Mouse (Mus musculus): ENCODE measurements at regions not wholly inside any gene's neighbourhood (a gene's known extent, or its start where the extent isn't known, plus 50 kb on each side); places are given as distances from the start of the nearest gene placed in this dataset.
"Not testable (repeated sequence)": the region's sequence is repeated elsewhere in the genome, so short reads cannot be mapped to it uniquely, and the experiment has no call there.

DNA sequence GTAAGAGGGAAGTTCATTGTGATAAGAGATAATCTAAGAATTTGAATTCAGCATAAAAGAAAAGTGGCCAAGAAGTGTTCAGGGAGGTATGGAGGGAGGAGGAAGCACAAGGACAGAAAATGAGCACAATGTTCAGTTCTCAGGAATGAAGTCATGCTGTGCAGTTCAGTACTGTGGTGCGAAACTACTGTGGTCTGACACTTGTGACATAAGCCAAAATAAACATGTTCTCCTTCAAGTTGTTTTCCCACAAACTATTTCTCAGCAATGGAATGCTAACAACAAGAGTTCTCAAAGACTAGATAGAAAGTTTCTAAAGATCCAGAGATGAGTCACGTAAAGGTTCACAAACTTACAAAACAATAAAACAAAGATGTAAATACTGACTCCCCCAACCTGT is 531.3 kb downstream of the Cypt12 start:
- no peak overlapping the region for H3K4me3 ChIP-seq (ENCODE audit: low read depth, low read length)
- no peaks in the 10 kb centered on the region for H3K36me3 ChIP-seq (replicated peaks)
- DNase-seq (ENCODE audit: low spot score) (no peak), ATAC-seq (ENCODE audit: extremely low read depth, insufficient number of reproducible peaks, low FRiP score, poor library complexity, severe bottlenecking) (no peak)
- H3K4me1 ChIP-seq (ENCODE audit: insufficient read depth, low read depth, low read length): no peaks in the 10 kb centered on the region
- no peaks in the 10 kb centered on the region for H3K9me3 ChIP-seq (replicated peaks)
- H3K27me3 ChIP-seq (ENCODE audit: insufficient read depth, low read length): no peaks in the 10 kb centered on the region
- TF ChIP-seq POLR2AphosphoS5 (IDR thresholded peaks at IDR 0.05; ENCODE audit: insufficient replicate concordance, low read depth, low read length): no peak

- no peaks in the 10 kb centered on the region for H3K9me3 ChIP-seq (replicated peaks)
- no peak for ATAC-seq (ENCODE audit: extremely low read depth, insufficient number of reproducible peaks, low FRiP score, poor library complexity, severe bottlenecking)
- no peaks in the 10 kb centered on the region for H3K27me3 ChIP-seq (ENCODE audit: insufficient read depth, low read length)
- TF ChIP-seq GATA1 (IDR thresholded peaks at IDR 0.05; ENCODE audit: borderline replicate concordance, low read length) (no peak), POLR2AphosphoS5 (IDR thresholded peaks at IDR 0.05; ENCODE audit: insufficient replicate concordance, low read depth, low read length) (no peak), GATA2 (IDR thresholded peaks at IDR 0.05; ENCODE audit: borderline replicate concordance, low read depth, low read length) (no peak), CTCF (IDR thresholded peaks at IDR 0.05; ENCODE audit: low read depth, low read length) (no peak), TAL1 (conservative IDR thresholded peaks at IDR 0.05; ENCODE audit: low read depth, low read length) (no peak)
- DNase-seq (ENCODE audit: low spot score): no peak
- H3K4me1 ChIP-seq (ENCODE audit: insufficient read depth, low read depth, low read length): no peaks in the 10 kb centered on the region
- no peaks in the 10 kb centered on the region for H3K36me3 ChIP-seq (replicated peaks)
- H3K4me3 ChIP-seq (ENCODE audit: low read depth, low read length): no peak overlapping the region
Observed at GRCm38 (mm10) chr3:18482006-18482405, 533.8 kb downstream of the Cypt12 start.

DNA sequence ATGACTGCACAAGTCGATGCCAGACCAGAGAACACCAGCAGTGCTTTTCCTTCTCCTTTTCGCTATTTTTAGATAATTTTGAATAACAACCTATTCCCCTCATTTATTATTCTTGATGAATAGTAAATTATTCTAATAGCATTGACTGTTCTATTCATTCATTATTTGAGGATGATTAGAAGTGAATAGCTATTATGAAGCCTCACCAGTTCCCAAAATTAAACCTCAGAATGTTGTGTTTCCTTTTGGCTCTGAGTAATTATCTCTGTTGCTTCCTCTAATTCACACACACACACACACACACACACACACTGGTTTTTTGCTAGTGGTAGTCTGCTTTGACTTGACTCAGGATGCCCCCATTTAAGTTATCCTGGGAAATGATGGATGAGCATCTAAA is 540.7 kb downstream of the Cypt12 start:
- H3K36me3 ChIP-seq (replicated peaks): no peaks in the 10 kb centered on the region
- H3K4me1 ChIP-seq (ENCODE audit: insufficient read depth, low read depth, low read length): no peaks in the 10 kb centered on the region
- DNase-seq (ENCODE audit: low spot score): no peak
- H3K9me3 ChIP-seq (replicated peaks): no peaks in the 10 kb centered on the region
- no peak overlapping the region for H3K4me3 ChIP-seq (ENCODE audit: low read depth, low read length)
- ATAC-seq (ENCODE audit: extremely low read depth, insufficient number of reproducible peaks, low FRiP score, poor library complexity, severe bottlenecking): no peak
- TF ChIP-seq TAL1 (conservative IDR thresholded peaks at IDR 0.05; ENCODE audit: low read depth, low read length) (no peak), GATA1 (IDR thresholded peaks at IDR 0.05; ENCODE audit: borderline replicate concordance, low read length) (no peak), POLR2AphosphoS5 (IDR thresholded peaks at IDR 0.05; ENCODE audit: insufficient replicate concordance, low read depth, low read length) (no peak), CTCF (IDR thresholded peaks at IDR 0.05; ENCODE audit: low read depth, low read length) (no peak), GATA2 (IDR thresholded peaks at IDR 0.05; ENCODE audit: borderline replicate concordance, low read depth, low read length) (no peak)
- H3K27me3 ChIP-seq (ENCODE audit: insufficient read depth, low read length): no peaks in the 10 kb centered on the region

DNA sequence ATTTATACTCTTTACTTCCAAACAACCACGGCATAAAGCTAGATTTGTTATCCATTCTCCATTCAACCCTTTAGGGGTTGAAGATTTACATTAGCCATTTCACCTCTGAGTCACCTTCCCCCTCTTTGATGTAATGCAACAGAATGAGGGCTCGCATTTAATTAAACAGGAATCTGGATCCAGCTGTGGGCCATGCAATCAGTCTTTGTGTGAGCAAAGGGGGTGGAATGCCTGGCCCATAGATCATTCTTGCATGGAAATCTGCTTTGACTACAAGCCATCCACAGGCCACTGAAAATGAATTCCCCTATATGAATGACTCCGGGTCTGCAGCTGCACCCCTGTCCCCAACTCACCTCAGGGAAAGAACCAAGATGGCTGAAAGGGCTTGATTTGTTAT is 574.4 kb downstream of the Cypt12 start:
- Histone ChIP-seq H3K36me3 (replicated peaks) (no peaks in the 10 kb centered on the region), H3K27me3 (ENCODE audit: insufficient read depth, low read length) (no peaks in the 10 kb centered on the region), H3K9me3 (replicated peaks) (no peaks in the 10 kb centered on the region), H3K4me1 (ENCODE audit: insufficient read depth, low read depth, low read length) (no peaks in the 10 kb centered on the region), H3K4me3 (ENCODE audit: low read depth, low read length) (no peak overlapping the region)
- no peak for ATAC-seq (ENCODE audit: extremely low read depth, insufficient number of reproducible peaks, low FRiP score, poor library complexity, severe bottlenecking)
- TF ChIP-seq CTCF (IDR thresholded peaks at IDR 0.05; ENCODE audit: low read depth, low read length) (no peak), GATA2 (IDR thresholded peaks at IDR 0.05; ENCODE audit: borderline replicate concordance, low read depth, low read length) (no peak), POLR2AphosphoS5 (IDR thresholded peaks at IDR 0.05; ENCODE audit: insufficient replicate concordance, low read depth, low read length) (no peak), GATA1 (IDR thresholded peaks at IDR 0.05; ENCODE audit: borderline replicate concordance, low read length) (no peak), TAL1 (conservative IDR thresholded peaks at IDR 0.05; ENCODE audit: low read depth, low read length) (no peak)
- no peak for DNase-seq (ENCODE audit: low spot score)

GRCm38 (mm10) chr3:18524011-18524410 is 575.8 kb downstream of the Cypt12 start:
- Histone ChIP-seq H3K9me3 (replicated peaks) (no peaks in the 10 kb centered on the region), H3K27me3 (ENCODE audit: insufficient read depth, low read length) (no peaks in the 10 kb centered on the region), H3K4me1 (ENCODE audit: insufficient read depth, low read depth, low read length) (no peaks in the 10 kb centered on the region), H3K4me3 (ENCODE audit: low read depth, low read length) (no peak overlapping the region), H3K36me3 (replicated peaks) (no peaks in the 10 kb centered on the region)
- DNase-seq (ENCODE audit: low spot score): no peak
- no peak for ATAC-seq (ENCODE audit: extremely low read depth, insufficient number of reproducible peaks, low FRiP score, poor library complexity, severe bottlenecking)
- TF ChIP-seq GATA2 (IDR thresholded peaks at IDR 0.05; ENCODE audit: borderline replicate concordance, low read depth, low read length): no peak
- TF ChIP-seq GATA1 (IDR thresholded peaks at IDR 0.05; ENCODE audit: borderline replicate concordance, low read length): no peak
- no peak for TF ChIP-seq TAL1 (conservative IDR thresholded peaks at IDR 0.05; ENCODE audit: low read depth, low read length)
- TF ChIP-seq POLR2AphosphoS5 (IDR thresholded peaks at IDR 0.05; ENCODE audit: insufficient replicate concordance, low read depth, low read length): no peak
- no peak for TF ChIP-seq CTCF (IDR thresholded peaks at IDR 0.05; ENCODE audit: low read depth, low read length)

DNA sequence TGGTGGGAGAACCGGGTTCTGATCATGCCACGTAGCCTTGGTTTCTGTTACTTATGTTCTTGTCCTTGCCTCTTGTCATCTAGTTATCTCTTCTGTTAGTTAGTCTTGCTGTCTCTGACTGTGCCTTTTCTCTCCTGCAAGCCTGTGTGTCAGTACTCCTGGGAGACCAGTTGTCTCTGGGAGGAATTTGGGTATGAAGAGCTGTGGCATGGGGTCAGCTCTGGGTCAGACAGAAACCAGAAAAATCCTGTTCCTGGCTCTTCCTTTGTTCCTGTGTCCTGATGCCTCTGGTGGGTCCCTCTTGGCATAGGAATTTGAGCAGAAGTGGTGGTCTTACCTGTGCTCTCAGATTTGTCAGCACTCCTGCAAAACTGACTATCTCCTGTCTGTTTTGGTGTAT is 609.0 kb downstream of the Cypt12 start:
- no peak overlapping the region for H3K4me3 ChIP-seq (ENCODE audit: low read depth, low read length)
- no peaks in the 10 kb centered on the region for H3K36me3 ChIP-seq (replicated peaks)
- 0 out of 2 replicates have a peak, but pooled peaks cover 7% of the 10 kb centered on the region for H3K9me3 ChIP-seq (replicated peaks)
- ATAC-seq (ENCODE audit: extremely low read depth, insufficient number of reproducible peaks, low FRiP score, poor library complexity, severe bottlenecking): no peak
- H3K27me3 ChIP-seq (ENCODE audit: insufficient read depth, low read length): no peaks in the 10 kb centered on the region
- no peaks in the 10 kb centered on the region for H3K4me1 ChIP-seq (ENCODE audit: insufficient read depth, low read depth, low read length)
- TF ChIP-seq CTCF (IDR thresholded peaks at IDR 0.05; ENCODE audit: low read depth, low read length) (no peak), GATA1 (IDR thresholded peaks at IDR 0.05; ENCODE audit: borderline replicate concordance, low read length) (no peak), TAL1 (conservative IDR thresholded peaks at IDR 0.05; ENCODE audit: low read depth, low read length) (no peak), POLR2AphosphoS5 (IDR thresholded peaks at IDR 0.05; ENCODE audit: insufficient replicate concordance, low read depth, low read length) (no peak), GATA2 (IDR thresholded peaks at IDR 0.05; ENCODE audit: borderline replicate concordance, low read depth, low read length) (no peak)
- no peak for DNase-seq (ENCODE audit: low spot score)

GRCm38 (mm10) chr3:18560282-18560785 is 612.1 kb downstream of the Cypt12 start:
- TF ChIP-seq TAL1 (conservative IDR thresholded peaks at IDR 0.05; ENCODE audit: low read depth, low read length): no peak
- TF ChIP-seq GATA2 (IDR thresholded peaks at IDR 0.05; ENCODE audit: borderline replicate concordance, low read depth, low read length): no peak
- TF ChIP-seq GATA1 (IDR thresholded peaks at IDR 0.05; ENCODE audit: borderline replicate concordance, low read length): no peak
- no peak for TF ChIP-seq CTCF (IDR thresholded peaks at IDR 0.05; ENCODE audit: low read depth, low read length)
- no peak for TF ChIP-seq POLR2AphosphoS5 (IDR thresholded peaks at IDR 0.05; ENCODE audit: insufficient replicate concordance, low read depth, low read length)
- H3K27me3 ChIP-seq (ENCODE audit: insufficient read depth, low read length): no peaks in the 10 kb centered on the region
- H3K4me1 ChIP-seq (ENCODE audit: insufficient read depth, low read depth, low read length): no peaks in the 10 kb centered on the region
- H3K36me3 ChIP-seq (replicated peaks): no peaks in the 10 kb centered on the region
- H3K4me3 ChIP-seq (ENCODE audit: low read depth, low read length): no peak overlapping the region
- DNase-seq (ENCODE audit: low spot score) (no peak), ATAC-seq (ENCODE audit: extremely low read depth, insufficient number of reproducible peaks, low FRiP score, poor library complexity, severe bottlenecking) (no peak)
- 0 out of 2 replicates have a peak, but pooled peaks cover 7% of the 10 kb centered on the region for H3K9me3 ChIP-seq (replicated peaks)

- not testable (repeated sequence) for H3K36me3 ChIP-seq (replicated peaks); ATAC-seq (ENCODE audit: extremely low read depth, insufficient number of reproducible peaks, low FRiP score, poor library complexity, severe bottlenecking)
Observed at GRCm38 (mm10) chr3:18580911-18581626, 632.9 kb downstream of the Cypt12 start.

More at GRCm38 (mm10) chr3:18580911-18581626, 632.9 kb downstream of the Cypt12 start:
- H3K9me3 ChIP-seq (replicated peaks); H3K4me1 ChIP-seq (ENCODE audit: insufficient read depth, low read depth, low read length); H3K4me3 ChIP-seq (ENCODE audit: low read depth, low read length); DNase-seq (ENCODE audit: low spot score); H3K27me3 ChIP-seq (ENCODE audit: insufficient read depth, low read length): not testable (repeated sequence)
